Mouse (Mus musculus): ENCODE measurements around the gene Vps37b. TPM values are rescaled to one million over a fixed set of nuclear protein-coding genes. Genes with fewer than 3 reads are reported as not detected.

Vps37b gene
- total RNA-seq, 2 experiments from 2014 or later, result 41.2 to 47.2 TPM

DNA sequence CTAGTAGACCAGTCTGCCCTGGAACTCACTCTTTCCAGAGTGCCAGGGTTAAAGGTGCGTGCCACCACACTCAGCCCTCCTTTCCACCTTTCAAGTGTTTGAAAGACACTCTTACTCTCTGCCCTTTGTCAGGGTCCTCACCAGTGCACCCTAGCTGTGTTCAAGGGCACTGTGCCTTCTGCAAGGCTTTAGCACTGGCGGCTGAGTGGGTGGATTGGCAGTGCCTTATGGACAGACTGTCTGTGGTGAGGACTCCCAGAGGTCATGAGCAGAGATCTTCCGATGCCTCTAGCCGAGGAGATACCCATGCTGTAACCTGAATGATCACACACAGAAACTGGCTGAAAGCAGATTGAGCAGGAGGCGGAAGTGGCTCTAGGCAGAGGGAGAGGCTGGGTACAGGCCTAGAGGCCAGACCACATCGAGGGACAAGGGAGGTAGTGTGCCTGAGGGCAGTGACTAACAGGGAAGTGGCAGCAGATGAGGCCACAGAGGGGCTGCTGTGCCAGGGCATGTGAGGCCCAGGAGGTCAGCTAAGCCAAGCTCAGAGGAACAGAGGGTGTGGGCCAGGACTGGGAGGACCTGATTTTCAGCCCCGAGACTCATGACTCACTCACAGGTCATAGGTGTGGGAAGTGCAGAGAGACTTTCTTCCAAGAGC, 14.8 kb upstream of the Vps37b start:
- DNase-seq (ENCODE audit: extremely low spot score in 1 of 2, low spot score in 1 of 2), result no peak

DNA sequence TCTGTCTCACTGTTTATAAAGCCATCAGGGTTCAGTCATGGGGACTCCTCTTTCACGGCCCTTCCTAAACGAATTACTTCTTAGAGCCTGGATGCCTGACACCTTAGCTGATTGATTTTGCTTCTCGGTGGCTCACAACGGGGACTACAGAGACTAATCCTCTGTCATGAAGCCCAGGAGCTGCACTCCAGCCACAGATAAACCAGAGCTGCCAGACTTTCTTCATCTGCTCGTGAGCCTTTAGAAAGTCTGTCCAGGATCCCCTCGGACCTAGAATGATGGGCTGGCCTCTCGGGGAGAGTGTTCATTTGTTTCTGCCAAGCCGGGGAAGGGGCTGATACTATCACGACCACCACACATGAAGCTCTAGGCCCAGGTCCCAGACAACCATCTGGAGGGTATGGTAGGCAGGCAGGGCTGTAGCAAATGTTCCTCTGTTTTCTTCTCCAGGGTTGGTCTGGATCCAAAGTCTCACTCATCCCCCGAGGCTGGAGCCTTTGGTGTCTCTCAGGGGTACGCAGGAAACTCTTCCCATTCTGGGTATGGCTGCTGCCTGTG, 13.5 kb upstream of the Vps37b start:
- no peak for DNase-seq (ENCODE audit: extremely low spot score in 1 of 2, low spot score in 1 of 2)

DNA sequence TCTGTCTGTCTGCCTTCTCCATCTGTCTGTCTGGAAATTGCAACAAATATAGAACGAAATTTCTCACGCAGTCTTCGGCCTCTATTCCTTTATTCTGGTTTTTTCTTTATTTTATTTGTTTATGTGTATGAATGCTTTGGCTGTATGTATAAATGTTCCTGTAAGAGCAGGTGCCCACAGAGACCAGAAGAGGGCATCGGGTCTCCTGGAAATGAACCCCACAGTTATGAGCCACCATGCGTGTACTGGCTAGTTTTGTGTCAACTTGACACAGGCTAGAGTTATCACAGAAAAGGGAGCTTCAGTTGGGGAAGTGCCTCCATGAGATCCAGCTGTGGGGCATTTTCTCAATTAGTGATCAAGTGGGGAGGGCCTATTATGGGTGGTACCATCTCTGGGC, 11.9 kb upstream of the Vps37b start:
- DNase-seq (ENCODE audit: extremely low spot score in 1 of 2, low spot score in 1 of 2), result no peak

DNA sequence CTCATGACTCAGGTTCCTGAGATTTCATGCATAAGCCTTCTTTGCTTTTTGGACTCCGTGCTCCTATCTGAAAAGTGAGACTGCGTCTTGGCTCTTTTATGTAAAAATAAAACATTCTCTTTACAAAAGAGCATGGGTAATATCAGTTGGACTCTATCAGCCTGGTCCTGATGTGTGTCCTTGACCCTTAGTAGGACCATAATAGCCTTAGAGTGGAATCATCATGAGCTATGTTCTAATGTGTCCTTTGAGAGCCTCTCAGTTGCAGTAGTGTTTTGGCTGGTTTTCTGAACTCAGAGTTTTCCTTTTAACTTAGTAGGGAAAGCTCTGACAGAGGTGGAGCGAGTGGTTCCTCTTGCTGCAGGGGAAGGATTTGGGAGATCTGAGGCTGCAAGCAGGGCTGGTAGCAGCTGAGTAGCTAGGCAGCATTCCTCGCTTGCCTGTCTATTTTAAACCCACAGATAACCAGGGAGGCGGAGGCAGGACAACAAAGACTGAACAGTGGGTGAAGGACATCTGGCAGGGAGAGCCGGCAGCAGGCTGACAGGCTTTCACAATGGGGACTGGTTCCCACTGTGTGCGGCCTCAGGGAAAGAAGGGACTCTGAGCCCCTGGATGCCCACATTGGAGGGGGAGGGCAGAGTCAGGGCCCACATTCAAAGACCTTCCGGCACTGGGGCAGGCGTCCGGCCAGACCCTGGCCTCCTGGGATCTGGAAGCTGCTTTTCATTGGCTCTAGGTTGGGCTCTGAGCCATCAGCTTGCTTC, 11.3 kb upstream of the Vps37b start:
- DNase-seq (ENCODE audit: extremely low spot score in 1 of 2, low spot score in 1 of 2), result peak; percentile 60 to 64

DNA sequence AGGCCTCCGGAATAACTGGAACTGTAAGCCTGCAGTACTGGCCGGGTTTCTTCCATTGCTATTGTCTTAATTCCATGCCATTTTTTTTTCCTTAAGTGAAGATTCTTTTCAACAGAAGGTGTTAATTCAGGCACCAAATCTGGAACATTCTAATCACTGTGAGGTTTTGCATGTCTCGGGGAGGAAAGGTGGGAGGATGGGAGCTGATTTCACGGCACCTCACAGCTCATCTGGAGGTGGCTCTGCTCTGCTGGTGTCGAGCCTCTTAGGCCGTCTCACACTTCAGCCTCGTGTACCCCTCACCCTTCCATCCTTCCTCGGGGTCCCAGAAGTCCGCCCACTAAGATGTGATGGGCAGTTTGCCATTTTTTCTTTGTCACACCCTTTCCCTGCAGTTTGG, 9.0 kb upstream of the Vps37b start:
- no peak for DNase-seq (ENCODE audit: extremely low spot score in 1 of 2, low spot score in 1 of 2)

DNA sequence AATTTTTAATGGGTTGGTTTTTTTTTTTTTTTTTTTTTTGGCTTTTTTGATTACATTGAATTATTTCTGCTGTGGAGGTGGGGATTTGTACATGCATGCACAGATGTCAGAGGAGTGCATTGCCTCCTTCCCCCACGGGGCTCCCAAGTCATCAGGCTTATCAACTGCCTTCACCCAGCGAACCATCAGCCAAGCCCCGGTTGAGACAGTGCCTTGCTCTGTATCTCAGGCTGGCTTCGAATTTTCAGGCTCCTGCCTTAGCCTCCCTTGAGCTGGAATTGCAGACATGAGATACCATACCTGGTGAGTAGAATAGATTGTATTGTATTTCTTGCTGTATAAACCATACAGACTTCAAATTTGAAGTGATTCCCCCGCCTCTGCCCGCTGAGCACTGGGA, 7.5 kb upstream of the Vps37b start:
- no peak for DNase-seq (ENCODE audit: extremely low spot score in 1 of 2, low spot score in 1 of 2)

DNA sequence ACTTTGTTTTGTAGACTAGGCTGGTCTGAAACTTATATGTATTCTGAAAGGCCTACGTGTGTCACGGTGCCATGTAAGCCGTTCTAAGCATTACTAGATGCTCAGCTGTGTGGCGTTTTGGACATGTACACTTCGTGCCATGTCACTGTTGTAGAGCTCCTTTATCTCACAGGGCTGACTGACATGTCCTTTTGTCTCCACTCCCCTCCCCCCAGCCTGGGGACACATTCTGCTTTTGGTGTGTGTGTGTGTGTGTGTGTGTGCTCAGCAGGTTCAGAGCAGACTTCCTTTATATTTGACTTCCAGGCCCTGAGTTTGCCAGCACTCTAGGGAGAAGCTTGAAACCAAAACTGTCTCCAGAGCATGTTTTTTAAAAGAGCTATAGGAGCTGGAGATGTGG, 4.8 kb upstream of the Vps37b start:
- DNase-seq (ENCODE audit: extremely low spot score in 1 of 2, low spot score in 1 of 2), result no peak

DNA sequence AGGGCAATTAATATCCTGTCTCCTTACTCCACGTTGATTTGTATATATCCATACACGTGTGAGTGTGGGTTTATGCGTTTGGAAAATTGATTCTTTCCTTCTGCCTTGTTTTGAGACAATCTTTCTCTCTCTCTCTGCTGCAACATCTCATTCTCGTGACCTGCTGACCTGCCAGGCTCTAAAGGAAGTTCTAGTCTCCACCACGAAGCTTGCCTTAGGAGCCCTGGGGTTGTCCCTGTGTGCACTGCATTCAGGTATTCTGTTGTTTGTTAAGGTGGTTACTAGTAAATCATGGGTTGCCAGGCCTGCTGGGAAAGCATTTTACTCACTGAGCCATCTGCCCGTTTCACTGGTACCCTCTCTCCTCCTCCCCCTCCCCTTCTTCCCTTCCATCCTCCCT, 4.3 kb upstream of the Vps37b start:
- DNase-seq (ENCODE audit: extremely low spot score in 1 of 2, low spot score in 1 of 2), result no peak

DNA sequence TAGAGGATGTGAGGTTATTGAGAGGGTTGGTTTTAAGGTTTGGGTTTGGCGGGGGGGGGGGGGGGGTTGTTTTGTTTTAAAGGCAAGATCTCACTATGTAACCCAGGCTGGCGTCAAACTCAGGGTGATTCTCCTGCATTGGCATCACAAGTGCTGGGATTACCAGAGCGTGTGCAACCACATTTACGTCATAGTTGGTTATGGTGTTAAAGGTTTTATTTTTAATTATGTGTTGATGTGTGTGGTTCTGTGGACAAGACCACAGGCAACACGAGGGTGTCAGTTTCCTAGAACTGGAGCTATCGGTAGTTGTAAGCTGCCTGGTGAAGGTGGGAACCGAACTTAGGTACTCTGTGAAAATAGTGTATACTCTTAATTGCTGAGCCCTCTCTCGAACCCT, 3.7 kb upstream of the Vps37b start:
- DNase-seq (ENCODE audit: extremely low spot score in 1 of 2, low spot score in 1 of 2), result no peak

DNA sequence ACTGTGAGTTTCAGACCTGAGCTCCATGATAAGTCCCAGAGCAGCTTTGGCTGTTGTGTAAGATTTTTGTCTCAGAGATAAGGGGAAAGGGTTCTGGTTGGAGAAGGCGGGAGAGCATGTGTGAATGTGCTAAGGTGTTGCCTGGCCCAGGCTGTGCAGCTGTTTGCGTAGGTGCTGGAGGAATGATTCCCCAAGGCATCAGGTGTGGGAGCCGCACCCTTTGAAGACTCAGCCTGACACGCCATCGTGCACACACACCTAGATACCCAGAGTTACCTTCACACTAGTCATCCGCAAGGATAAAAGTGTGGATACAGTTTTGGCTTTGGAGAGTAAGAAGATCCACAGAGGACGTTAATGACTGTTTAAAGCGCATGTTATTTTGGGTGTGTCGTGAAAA, 3.3 kb upstream of the Vps37b start:
- no peak for DNase-seq (ENCODE audit: extremely low spot score in 1 of 2, low spot score in 1 of 2)

DNA sequence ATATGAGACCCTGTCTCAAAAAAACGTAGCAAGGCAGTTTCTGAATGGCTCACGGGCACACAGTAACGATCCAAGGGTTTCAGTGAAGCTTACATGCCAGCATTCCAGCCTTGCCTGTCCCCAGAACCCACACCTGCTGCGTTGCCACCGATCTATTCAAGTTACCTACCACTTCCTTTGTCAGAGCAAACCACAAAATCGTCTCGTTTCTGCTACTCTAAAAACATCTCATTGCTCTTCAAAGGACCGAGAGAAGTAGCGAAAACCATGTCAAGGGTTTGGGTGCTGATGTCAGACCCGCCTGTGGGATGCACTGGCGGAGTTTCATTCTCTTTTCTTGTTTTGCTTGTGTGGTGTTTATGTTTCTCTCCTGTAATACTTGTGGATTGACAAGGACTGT, 2.4 kb upstream of the Vps37b start:
- no peak for DNase-seq (ENCODE audit: extremely low spot score in 1 of 2, low spot score in 1 of 2)

DNA sequence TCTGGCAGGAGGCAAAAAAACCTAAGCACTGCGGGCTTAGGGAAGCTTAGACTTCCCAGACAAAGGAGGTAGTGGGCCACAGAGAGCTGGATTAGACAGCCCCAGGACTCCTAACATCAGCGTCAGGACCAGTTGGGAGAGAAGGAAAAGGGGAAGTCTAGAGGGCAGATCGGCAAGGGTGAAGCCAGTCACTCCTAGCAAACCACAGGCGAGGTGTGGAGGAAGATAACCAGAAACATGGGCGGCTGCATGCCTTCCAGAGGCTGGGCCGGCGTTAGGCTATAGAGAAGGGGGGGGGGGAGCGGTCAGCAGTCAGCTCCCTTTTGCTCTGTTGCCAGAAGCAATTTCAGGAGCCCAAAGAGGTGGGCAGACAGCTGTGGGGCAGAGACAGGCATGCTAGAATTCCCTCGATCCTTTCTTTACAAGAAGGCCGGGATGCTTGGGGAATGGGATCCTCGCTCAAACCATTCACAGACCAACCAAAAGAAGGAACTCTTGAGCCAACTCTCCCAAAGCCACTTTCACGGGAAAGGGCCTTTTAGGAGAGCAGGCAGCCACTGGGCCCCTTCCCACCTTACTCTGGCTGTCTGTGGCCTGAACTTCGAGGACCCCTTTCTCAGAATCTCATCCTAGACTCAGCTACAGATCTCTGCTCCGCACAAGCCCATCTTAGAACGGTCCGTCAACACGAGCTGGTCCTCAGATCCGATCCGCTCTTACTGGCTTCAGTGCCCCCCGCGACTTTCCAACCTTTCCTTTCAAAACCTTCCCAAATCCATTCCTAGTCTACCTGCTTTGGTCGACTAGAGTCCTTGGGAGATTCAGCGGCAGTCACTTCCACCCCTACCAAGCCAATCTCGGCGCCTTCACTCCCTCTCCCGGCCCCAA, 758 bp downstream of the Vps37b start:
- no peak for DNase-seq (ENCODE audit: extremely low spot score in 1 of 2, low spot score in 1 of 2)

DNA sequence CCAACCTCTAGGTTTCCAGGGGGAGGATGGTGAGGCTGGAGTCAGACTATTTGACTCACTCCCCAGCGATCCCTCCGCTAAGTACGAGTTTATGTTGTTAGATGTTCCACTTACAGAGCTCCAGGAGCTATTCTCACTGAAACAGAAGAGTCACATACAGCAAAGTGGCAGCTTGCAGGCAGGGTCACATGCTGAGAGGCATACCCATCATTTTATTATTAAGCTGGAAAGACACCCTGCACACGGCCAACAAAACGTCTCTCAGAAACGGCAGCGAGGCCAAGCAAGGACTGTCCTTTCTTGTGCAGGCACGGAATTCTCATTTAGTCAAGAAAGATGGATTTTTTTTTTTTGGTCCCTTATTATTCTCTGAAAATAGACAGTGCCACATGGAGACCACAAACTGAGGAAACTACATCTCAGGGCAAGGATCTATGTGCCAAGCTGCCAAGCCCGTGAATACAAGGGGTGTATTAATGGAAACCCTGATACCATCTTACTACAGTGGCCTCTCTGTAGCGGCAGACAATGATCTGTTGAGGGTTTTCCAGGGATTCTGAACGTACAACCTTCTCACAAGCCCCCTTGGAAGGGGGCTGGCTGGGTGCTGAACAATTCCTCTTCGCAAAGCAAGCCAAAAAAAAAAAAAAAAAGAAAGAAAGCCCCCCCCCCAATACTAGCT, 1.5 kb downstream of the Vps37b start:
- no peak for DNase-seq (ENCODE audit: extremely low spot score in 1 of 2, low spot score in 1 of 2)

DNA sequence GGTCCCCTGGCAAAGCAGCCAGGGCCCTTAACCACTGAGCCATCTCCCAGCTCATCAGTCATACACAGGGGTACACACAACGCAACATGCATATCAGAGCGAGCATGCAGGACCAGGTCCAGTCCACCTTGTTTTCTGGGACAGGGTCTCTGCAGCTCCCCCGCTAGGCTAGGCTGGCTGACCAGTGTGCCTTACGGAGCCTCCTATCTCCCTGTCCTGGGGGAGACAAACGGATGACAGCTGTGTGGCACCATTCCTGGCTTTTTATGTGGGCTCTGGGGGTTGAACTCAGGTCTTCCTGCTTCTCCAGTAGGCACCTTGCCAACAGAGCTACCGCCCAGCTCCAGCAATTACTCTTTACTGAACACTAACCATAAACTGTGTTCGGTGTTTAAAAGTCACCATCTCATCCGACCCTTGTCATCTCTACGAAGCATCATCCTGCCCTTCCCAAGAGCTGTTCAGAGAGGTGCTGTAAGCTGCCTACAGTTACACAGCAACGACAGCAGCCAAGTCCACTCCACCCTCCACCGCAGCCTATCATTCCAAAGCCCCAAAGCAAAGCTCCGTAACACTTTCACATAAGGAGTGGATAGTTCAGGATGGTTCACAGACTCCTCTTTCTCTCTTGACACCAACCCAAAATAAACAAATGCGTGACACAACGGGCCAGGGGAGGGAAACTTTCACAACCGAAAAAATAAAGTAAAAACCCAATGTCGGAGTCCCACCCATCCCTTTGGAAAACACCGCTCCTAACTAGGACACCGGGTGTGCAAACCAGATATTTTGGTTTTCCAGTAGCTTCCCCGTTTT, 2.6 kb downstream of the Vps37b start:
- DNase-seq (ENCODE audit: extremely low spot score in 1 of 2, low spot score in 1 of 2), result no peak

DNA sequence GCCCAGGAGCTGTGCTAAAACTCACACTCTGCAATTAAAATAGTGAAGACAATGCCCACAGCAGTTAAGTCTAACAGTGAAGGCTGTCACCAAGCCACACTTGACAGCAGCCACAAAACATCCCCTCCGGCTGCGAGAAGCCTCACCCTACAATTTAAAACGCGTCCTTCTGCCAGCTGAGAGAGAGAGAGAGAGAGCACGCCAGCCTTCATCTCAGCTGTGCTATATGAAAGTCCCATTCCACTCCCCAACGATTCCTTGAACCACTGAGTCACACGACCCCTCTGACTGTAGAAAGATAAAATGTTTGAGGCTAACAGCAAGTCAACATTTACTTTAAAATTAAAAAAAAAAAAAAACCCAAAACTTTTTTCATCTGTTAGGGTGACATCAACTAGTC, 3.4 kb downstream of the Vps37b start:
- DNase-seq (ENCODE audit: extremely low spot score in 1 of 2, low spot score in 1 of 2), result no peak

DNA sequence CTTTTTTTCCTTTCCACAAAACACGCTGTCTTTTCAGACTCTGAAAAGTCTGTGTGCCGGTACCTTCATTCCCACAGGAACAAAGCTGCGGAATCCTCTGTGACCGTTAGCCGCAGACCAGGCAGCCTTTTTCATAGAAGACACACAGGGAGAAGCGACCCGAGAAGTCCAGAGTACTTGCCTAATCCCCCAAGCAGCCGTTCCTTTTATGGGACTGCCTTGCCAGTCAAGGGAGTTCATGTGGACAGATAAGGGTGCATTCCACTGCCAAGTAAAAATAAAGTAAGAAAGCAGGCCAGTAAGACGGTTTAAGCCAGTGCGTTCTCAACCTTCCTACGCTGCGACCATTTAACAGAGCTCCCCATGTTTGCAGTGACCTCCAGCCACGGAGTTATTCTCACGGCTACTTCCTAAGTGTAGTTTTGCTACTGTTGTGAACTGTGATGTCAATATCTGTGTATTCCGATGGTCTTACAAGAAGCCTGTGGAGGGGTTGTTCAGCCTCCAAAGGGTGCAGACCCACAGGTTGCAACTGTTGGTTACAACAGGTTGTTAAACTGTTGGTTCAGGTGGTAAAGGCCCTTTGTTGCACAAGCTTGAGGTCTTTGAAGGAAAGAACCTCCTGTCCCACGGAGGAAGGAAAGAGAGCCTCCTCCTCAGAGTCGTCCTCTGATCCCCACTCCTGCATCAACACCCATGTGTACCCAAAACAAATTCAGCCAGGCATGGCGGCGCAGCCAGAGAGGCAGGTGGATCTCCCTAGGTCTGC, 4.2 kb downstream of the Vps37b start:
- DNase-seq (ENCODE audit: extremely low spot score in 1 of 2, low spot score in 1 of 2), result no peak

DNA sequence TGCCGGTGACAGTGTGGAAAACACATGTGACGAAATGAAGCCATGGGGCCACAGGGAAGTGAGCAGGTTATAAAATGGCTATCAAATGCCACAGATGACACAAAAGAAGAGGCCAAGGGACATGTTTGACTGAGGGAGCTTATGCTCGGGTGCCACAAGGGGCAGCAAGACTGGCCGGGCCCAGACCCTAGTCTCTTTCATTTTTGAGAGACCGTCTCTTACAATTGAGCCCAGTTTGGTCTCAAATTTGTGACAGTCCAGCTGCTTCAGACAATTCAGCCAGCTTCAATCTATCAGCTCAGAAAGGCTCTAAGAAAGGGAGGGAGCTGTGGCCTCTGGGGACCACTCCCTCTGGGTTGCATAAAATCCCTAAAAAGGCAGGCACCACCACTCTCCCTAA, 5.5 kb downstream of the Vps37b start:
- DNase-seq (ENCODE audit: extremely low spot score in 1 of 2, low spot score in 1 of 2), result no peak

DNA sequence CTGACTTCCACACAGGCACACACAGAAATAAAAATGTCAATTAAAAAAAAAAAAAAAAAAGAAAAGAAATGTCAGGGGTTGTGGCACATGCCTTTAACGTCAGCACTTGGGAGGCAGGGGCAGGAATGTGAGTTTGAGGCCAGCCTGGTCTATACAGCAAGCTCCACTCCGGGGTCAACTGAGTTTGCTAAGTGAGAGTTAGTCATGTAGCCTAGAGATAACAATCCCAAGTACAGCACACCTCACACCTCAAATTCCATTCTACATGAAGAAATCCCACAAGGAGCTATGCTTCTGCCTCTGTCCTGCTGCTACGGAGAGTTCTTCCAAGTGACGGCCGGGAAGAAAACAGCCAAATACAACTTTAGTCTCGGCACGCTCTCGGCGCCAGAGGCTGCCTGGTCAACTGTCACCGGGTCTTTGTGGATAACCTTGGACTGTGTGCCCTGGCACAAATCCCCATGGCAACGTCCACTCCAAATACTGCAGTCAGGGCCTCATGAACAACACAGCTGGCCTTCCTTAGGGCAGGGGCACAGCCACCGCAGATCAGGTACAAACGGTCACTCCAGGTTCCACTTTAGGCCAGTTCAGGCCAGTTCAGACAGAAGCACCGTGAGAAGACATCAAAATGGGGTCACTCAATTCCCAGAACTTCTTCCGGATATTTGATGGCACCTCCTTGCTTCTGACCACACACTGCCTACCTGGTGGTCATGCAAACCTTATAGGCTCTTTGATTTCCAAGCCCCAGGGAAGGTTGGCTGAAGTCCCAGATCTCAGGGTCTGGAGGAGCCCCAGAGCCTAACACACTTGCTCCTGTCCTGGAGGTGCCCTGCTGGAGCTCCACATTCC, 6.3 kb downstream of the Vps37b start:
- DNase-seq (ENCODE audit: extremely low spot score in 1 of 2, low spot score in 1 of 2), result no peak
